Mouse (Mus musculus) left cerebral cortex, adult 8-10 months (tissue): ENCODE data around the gene Vamp1. TPM values are rescaled to one million over a fixed set of nuclear protein-coding genes. Genes with fewer than 3 reads are reported as not detected.

Experiments used
- DNase-seq, 2 experiments: peaks; one replicate each; pipeline ENCODE4 v3.0.0; 2022; ENCODE audit warnings: low spot score in 2 of 2
- total RNA-seq, 4 experiments: library from RNA; stranded (reverse); gene quantifications; 2 replicates each; pipeline ENCODE4 v1.2.4; 2022

Gene Vamp1
- total RNA-seq, 4 experiments from 2014 or later = 127 to 156 (median 131) TPM

- no peak for DNase-seq
Observed at GRCm38 (mm10) chr6:125212621-125213020, 2.7 kb upstream of the Vamp1 start.

- no peak for DNase-seq
Observed at GRCm38 (mm10) chr6:125213129-125213528, 2.2 kb upstream of the Vamp1 start.

GRCm38 (mm10) chr6:125213715-125214114, 1.6 kb upstream of the Vamp1 start:
- no peak for DNase-seq

DNA sequence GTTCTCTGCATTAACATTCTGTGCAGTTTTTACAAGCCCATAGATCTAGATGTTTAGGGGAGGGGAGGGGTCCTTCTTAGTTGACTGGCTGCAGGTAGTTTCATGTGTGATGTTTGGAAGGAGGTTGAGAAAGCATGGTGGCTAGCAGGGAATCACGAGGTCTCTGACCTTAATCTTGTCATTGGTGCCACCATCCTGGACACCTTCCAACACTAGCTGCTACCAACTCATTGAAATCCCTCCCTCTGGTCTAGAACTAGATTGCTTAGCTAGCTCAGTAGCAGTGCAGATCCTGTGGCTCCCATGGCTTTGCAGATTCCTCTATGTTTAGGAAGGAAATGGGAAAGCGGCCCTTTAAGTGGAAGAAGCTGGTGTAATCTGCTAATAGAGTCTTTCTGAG, 1.5 kb downstream of the Vamp1 start:
- DNase-seq = no peak

GRCm38 (mm10) chr6:125217899-125218298, 2.5 kb downstream of the Vamp1 start:
- no peak for DNase-seq

DNA sequence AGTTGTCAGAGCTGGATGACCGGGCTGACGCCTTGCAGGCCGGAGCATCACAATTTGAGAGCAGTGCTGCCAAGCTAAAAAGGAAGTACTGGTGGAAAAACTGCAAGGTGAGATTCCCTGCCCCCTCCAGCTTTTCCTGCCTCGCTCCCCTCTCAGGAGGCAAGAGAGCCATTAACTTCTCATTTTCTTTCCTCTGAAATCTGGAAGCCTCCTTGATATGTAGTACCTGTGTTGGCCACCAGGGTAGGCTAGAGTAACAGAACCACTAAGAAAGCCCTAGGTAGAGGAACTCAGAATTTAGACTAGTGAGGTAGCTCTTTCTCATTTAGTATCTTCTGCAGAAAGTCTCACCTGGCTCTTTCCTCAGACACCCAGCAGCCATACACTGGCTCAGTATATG, 3.6 kb downstream of the Vamp1 start:
- no peak for DNase-seq

- no peak for DNase-seq
Observed at GRCm38 (mm10) chr6:125221115-125221745, 5.9 kb downstream of the Vamp1 start.

DNA sequence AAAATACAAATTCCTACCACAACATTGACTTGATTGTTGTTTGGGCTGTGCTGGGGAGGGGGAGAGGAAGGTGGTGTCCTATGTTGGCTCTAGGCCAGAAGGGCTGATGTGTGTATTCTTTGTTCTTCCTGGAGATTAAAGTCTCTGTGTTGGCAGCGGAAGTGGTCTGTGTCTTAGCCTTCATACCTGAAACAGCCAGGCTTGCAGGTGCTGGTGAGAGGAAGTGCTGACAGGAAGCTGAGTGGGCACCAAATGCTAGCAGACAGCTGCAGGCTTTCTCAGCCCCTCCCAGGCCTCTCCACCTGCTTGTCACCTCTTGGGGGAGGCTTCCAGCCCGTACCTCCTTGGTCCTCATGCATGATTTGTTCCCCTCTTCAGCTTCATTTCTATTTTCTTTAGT, 6.8 kb downstream of the Vamp1 start:
- DNase-seq = no peak

- no peak for DNase-seq
Observed at GRCm38 (mm10) chr6:125222577-125222976, 7.2 kb downstream of the Vamp1 start.

DNA sequence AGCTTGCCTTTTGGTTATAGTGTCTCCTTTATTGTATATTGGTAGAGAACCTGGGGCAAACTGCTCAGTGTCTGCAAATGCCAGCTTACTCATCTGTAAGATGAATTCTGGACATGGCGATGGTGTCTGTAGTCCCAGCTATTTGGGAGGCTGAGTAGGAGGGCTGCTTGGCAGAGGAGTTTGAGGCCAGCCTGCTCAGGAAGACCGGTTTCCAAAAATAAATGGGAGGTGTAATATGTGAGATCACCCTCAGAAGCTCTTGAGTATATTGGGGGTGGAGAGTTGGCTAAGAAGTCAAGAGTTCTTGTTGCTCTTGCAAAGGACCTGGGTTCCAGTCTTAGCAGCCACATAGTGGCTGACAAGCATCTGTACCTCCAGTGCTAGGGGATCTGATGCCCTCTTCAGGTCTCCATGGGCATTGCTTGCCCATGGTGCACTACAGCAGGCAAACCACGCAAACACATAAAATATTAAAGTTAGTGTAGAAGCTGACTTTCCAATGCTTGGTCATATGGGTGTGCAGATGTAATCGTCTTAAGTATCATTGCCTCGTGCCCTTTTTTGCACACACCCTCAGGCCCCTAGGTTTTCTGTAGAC, 10.3 kb downstream of the Vamp1 start:
- peak in 1 of 2 experiments; percentile 73 for DNase-seq

DNA sequence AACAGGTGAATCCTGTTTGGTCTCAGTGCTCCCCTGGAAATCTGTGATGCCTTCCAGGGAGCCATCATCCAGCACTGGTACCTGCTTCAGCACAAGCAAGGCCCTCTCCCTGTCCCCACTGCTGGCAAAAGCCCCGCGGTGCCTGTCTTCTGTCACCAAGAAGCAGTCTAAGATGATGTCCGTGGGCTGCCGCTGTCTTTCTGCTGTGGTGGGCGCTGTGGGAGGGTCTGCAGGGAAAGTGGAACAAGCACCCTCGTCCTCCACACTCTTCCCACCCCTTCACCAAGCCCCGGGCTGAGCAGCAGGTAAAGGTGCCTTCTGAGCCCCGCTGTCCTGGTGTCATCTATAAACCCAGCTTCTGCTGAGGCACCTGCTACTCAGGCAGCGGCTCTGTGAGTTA, 15.2 kb downstream of the Vamp1 start:
- DNase-seq = no peak

- DNase-seq = no peak
Observed at GRCm38 (mm10) chr6:125231117-125232044, 16.0 kb downstream of the Vamp1 start, which contains the start of gene Tapbpl. Gene Tapbpl (minus strand): TSS chr6:125231860.

GRCm38 (mm10) chr6:125232045-125232437, 16.7 kb downstream of the Vamp1 start:
- DNase-seq = no peak

GRCm38 (mm10) chr6:125232516-125232915, 17.2 kb downstream of the Vamp1 start:
- no peak for DNase-seq

DNA sequence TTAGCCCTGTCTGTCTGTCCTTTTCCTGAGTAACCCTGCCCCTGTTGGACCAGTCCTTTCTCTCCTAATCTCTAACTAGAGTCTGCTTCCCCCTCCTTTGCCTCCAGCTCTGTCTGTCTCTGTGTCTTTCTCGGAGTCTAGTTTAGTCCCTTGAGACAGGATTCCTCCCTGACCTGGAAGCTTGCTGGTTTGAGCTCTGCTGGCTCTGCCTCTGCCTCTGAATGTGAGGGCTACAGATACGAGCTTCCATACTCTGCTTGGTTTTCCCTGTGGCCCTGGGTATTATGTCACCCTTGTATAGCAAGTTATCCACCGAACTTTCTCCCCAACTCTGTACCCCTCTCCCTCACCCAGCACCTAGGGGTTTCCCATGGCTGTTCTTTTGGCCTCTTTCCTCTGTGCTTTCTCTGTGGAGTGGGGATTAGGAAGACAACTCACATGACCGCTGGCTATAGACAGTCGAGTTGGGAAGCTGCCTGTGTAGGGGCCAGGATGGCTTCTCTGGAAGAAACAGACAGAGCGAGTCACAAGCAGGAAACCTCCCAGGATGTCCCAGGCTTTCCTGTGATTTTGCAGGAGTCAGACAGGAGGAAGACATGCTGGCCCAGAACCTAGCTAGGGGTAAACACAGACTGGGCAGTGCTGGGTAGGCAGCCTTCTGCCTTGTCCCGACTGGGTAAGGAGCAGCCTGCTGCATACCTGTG, 18.6 kb downstream of the Vamp1 start:
- no peak for DNase-seq

GRCm38 (mm10) chr6:125234520-125234828, 19.1 kb downstream of the Vamp1 start:
- no peak for DNase-seq

GRCm38 (mm10) chr6:125236341-125236740, 21.0 kb downstream of the Vamp1 start:
- DNase-seq = no peak

- no peak for DNase-seq
Observed at GRCm38 (mm10) chr6:125236782-125237181, 21.4 kb downstream of the Vamp1 start, which contains the start of gene Cd27. Gene Cd27 (minus strand): TSS chr6:125237010.

- no peak for DNase-seq
Observed at GRCm38 (mm10) chr6:125237421-125237820, 22.1 kb downstream of the Vamp1 start.

GRCm38 (mm10) chr6:125238396-125238795, 23.0 kb downstream of the Vamp1 start:
- no peak for DNase-seq

DNA sequence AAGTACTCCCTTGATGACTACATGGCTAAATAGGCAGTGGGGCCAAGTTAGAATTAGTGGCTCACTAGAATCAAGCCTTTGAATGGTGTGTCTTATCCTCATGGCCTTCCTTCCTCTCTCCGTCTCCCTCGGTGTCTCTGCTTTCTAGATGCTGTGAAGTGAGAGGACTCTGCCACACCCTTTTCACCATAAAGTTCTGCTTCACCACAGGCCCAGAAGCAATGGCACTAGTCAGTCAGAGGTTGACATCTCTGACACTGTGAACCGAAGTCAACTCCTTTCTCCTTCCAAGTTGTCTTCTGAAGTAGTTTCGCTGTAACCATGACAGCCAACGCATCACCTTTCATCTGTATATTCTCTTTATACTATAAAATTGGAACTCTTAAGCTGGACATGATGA, 24.2 kb downstream of the Vamp1 start:
- DNase-seq = no peak

- DNase-seq = no peak
Observed at GRCm38 (mm10) chr6:125240617-125241016, 25.3 kb downstream of the Vamp1 start.
